Mouse (Mus musculus) liver, postnatal 0 days (tissue): Measurements from ENCODE around the gene Tmem109.
A peak's percentile ranks its signal among the peaks of the same experiment; 100 is the strongest.

ENCODE experiments used
- CTCF ChIP-seq: sonication (generic); IDR thresholded peaks from 2 replicates; pipeline ENCODE4 v1.5.1; 2016; ENCODE audit warnings: antibody characterized with exemption, low read depth
- EP300 ChIP-seq: IDR thresholded peaks from 2 replicates; pipeline ENCODE4 v1.6.1; 2016; ENCODE audit warnings: antibody characterized with exemption, low read depth, mild to moderate bottlenecking

DNA sequence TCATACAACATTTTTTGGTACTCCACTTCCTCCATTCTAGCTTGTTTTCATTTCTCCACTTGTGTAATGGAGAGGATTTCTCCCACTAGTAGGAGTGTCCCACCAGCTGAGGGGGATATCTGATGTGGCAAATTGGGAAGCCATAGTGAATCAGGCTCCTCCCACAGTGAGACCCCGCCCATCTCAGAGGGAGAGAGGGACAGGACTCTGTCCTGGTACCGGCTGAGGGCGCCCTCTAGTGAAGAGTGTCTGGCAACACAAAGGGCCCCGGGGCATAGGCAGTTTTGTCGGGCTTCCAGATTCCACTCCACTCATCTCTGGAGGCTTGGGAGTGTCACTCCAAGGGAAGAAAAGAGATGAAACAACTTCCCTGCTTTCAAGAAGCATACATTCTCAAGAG is 50.4 kb downstream of the Tmem109 start:
- peak; percentile 78 for TF ChIP-seq CTCF
- no peak for TF ChIP-seq EP300
